In the genomic region with DNA sequence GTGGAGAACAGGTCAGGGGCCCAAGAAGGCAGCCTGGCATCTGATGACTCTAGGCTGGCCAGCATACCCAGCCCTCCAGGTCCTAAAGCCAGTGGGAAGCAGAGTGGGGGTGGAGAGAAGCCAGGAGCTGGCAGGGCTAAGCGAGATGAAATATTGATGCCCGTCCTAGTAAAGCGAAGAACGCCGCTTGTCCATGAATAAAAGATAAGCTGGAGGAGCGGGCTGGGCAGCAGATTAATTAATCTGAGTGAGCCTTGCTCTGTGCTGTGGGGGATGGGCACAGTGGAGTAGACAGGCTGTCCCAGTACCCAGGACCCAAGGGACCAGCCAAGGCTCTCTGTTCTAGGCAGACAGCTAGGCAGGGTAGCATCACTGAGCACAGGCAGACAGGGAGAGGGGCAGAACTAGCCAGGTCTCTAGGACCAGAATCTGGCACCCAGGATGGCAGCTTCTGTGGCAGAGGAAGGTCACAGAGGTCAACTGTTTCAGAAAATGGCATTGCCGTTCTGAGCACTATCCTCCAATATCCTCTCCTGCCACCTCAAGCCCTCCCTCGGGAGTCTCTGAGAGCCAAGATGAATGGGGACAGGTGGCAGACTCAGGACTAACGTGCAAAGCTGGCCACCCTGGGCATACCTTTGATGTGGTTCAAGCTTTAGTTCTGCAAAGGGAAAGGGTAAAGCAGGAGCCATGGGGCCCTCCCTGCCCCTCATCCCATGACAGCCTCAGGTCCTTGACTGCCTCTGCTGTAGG, we compare ENCODE assay signal across 10 mouse cellular contexts.
DNase-seq lines count a peak whose midpoint lies in the region; ATAC-seq and TF ChIP-seq lines count a peak whose summit lies in the region.
"Had no signal": no experiment of that assay in that cellular context is flagged by ENCODE, and none has a peak within 500 bp of the region (broad histone marks: within the 10 kb centered on the region; RNA-seq: fewer than 3 reads in every experiment).

No protein-coding gene starts in this region.

- H3K4me1 ChIP-seq in intestine, postnatal 0 days (replicated peaks; ENCODE audit: control insufficient read depth, insufficient read depth, low read length) = no peaks in the 10 kb centered on the region
- H3K4me1 ChIP-seq in intestine, embryonic 16.5 days (ENCODE audit: control insufficient read depth, insufficient read depth, low read length) = no peaks in the 10 kb centered on the region
- H3K4me1 ChIP-seq: megakaryocyte, embryonic 14.5 days had no signal

- WGBS in intestine, postnatal 0 days = 60% methylated on average over 9 of the region's 9 CpGs
- 42% methylated on average over 9 of the region's 9 CpGs for WGBS in intestine, embryonic 16.5 days

- TF ChIP-seq CTCF in intestine, postnatal 0 days (IDR thresholded peaks at IDR 0.05; ENCODE audit: low read depth) = no peak

- H3K36me3 ChIP-seq in intestine, postnatal 0 days (ENCODE audit: control insufficient read depth, insufficient read depth) = no peaks in the 10 kb centered on the region
- no peaks in the 10 kb centered on the region for H3K36me3 ChIP-seq in intestine, embryonic 16.5 days (ENCODE audit: control insufficient read depth, insufficient read depth, low read length)

- H3K27me3 ChIP-seq in intestine, postnatal 0 days (replicated peaks; ENCODE audit: control insufficient read depth, insufficient read depth, low read length) = no peaks in the 10 kb centered on the region
- no peaks in the 10 kb centered on the region for H3K27me3 ChIP-seq in intestine, embryonic 16.5 days (replicated peaks; ENCODE audit: control insufficient read depth, insufficient read depth, low read length)

- H3K9me3 ChIP-seq in intestine, postnatal 0 days (ENCODE audit: control insufficient read depth) = no peaks in the 10 kb centered on the region
- no peaks in the 10 kb centered on the region for H3K9me3 ChIP-seq in intestine, embryonic 16.5 days (ENCODE audit: control insufficient read depth, low read length)
- H3K9me3 ChIP-seq: megakaryocyte, embryonic 14.5 days had no signal

- H3K4me3 ChIP-seq in intestine, postnatal 0 days (ENCODE audit: low read depth, low read length) = no peak overlapping the region
- no peak overlapping the region for H3K4me3 ChIP-seq in intestine, embryonic 16.5 days (ENCODE audit: low read length)
- H3K4me3 ChIP-seq: megakaryocyte, embryonic 14.5 days had no signal

- no peak overlapping the region for H3K9ac ChIP-seq in intestine, postnatal 0 days (ENCODE audit: low read depth, low read length)
- H3K9ac ChIP-seq in intestine, embryonic 16.5 days (ENCODE audit: low read depth, low read length) = no peak overlapping the region

- ATAC-seq in intestine, postnatal 0 days = no peak
- ATAC-seq in intestine, embryonic 16.5 days = no peak

- H3K4me2 ChIP-seq in intestine, postnatal 0 days (replicated peaks; ENCODE audit: low read depth) = no peak overlapping the region
- no peak overlapping the region for H3K4me2 ChIP-seq in intestine, embryonic 16.5 days (ENCODE audit: low read depth, low read length)
- H3K4me2 ChIP-seq: heart, embryonic 11.5 days had no signal

- no peak overlapping the region for H3K27ac ChIP-seq in intestine, postnatal 0 days (ENCODE audit: low read depth, low read length)
- H3K27ac ChIP-seq in intestine, embryonic 16.5 days (ENCODE audit: low read length) = no peak overlapping the region

- peak; percentile 72 for DNase-seq in left cerebral cortex, postnatal 4 days
- DNase-seq in left cerebral cortex, postnatal 10 days (ENCODE audit: extremely low spot score in 1 of 2, low spot score in 2 of 2) = no peak
- DNase-seq in cerebellum, postnatal 25 days = peak; percentile 65 to 66
- peak; percentile 74 for DNase-seq in mesoderm, embryonic 11.5 days (ENCODE audit: low read depth, low spot score)
- DNase-seq in retina, postnatal 1 day = peak; percentile 56
- DNase-seq: kidney, adult 11 months had no signal

- intact Hi-C loops in left cerebral cortex, postnatal 4 days (cut with DNase I) = loop anchor here (2.0 kb wide), 1 partner anchor 227 kb away; a partner anchor contains a TSS
- intact Hi-C loops in left cerebral cortex, postnatal 10 days (cut with DNase I) = loop anchor here (5.0 to 10.0 kb wide), 4 partner anchors 48 to 745 kb away; a partner anchor contains a TSS

Comparison
In these comparisons a context has a peak if more than half of its experiments do, and no peak if none do; other contexts are left out.
1. DNase-seq: peak in left cerebral cortex, postnatal 4 days (single experiment), cerebellum, postnatal 25 days (2 of 2), mesoderm, embryonic 11.5 days (single experiment) and retina, postnatal 1 day (single experiment); none in left cerebral cortex, postnatal 10 days (0 of 2).